Mouse (Mus musculus) embryonic facial prominence, embryonic 11.5 days (tissue): ENCODE measurements around the gene Scgb1b27. TPM values are rescaled to one million over a fixed set of nuclear protein-coding genes. Genes with fewer than 3 reads are reported as not detected.
"Not testable (repeated sequence)": the region's sequence is repeated elsewhere in the genome, so short reads cannot be mapped to it uniquely, and the experiment has no call there.

ENCODE experiments used
- ATAC-seq: fragments of 200-750 bp; cut with Nextera tagmentation; replicated peaks from 2 replicates; pipeline ENCODE4 v1.8.0; 2017; ENCODE audit warnings: low read depth; ENCODE audit not compliant: insufficient number of reproducible peaks, low FRiP score, low TSS enrichment
- DNase-seq: peaks from one replicate; pipeline ENCODE4 v3.0.0-alpha.2; 2015; ENCODE audit warnings: low spot score
- H3K27ac ChIP-seq: fragments of 300-500 bp; sonication (generic); replicated peaks from 2 replicates; pipeline ENCODE4 v1.5.1; 2014; ENCODE audit warnings: mild to moderate bottlenecking, low read depth, low read length, control low read depth
- H3K27me3 ChIP-seq: fragments of 300-500 bp; sonication (generic); 2 replicates; pipeline ENCODE4 v1.6.1; 2014; ENCODE audit warnings: mild to moderate bottlenecking, low read length, moderate library complexity, mixed read lengths; ENCODE audit not compliant: control insufficient read depth, insufficient read depth
- H3K36me3 ChIP-seq: fragments of 300-500 bp; sonication (generic); replicated peaks from 2 replicates; pipeline ENCODE4 v1.6.1; 2014; ENCODE audit warnings: low read depth, mild to moderate bottlenecking, low read length, moderate library complexity, mixed read lengths; ENCODE audit not compliant: control insufficient read depth, insufficient read depth
- H3K4me1 ChIP-seq: fragments of 300-500 bp; sonication (generic); 2 replicates; pipeline ENCODE4 v1.6.1; 2014; ENCODE audit warnings: low read length, mixed read lengths; ENCODE audit not compliant: control insufficient read depth, insufficient read depth
- H3K4me2 ChIP-seq: fragments of 300-500 bp; sonication (generic); 2 replicates; pipeline ENCODE4 v1.6.1; 2014; ENCODE audit warnings: low read depth, mild to moderate bottlenecking, control low read depth, low read length, moderate library complexity
- H3K4me3 ChIP-seq: fragments of 300-500 bp; sonication (generic); 2 replicates; pipeline ENCODE4 v1.5.1; 2014; ENCODE audit warnings: low read depth, low read length, control low read depth
- H3K9ac ChIP-seq: fragments of 300-500 bp; sonication (generic); replicated peaks from 2 replicates; pipeline ENCODE4 v1.6.1; 2014; ENCODE audit warnings: mild to moderate bottlenecking, control low read depth, low read length
- H3K9me3 ChIP-seq: fragments of 300-500 bp; sonication (generic); replicated peaks from 2 replicates; pipeline ENCODE4 v1.6.1; 2016; ENCODE audit warnings: mild to moderate bottlenecking, low read length, inconsistent platforms, mixed read lengths; ENCODE audit not compliant: control insufficient read depth
- WGBS: fragments of 180-500 bp; shearing (Covaris S2); extraction: QIAGEN DNeasy Blood & Tissue Kit; methylation state at CpG from one replicate; pipeline ENCODE4 v1.1.7; 2014; 5-methylcytosine and 5-hydroxymethylcytosine counted together
- polyA plus RNA-seq: library from polyadenylated mRNA; unstranded; fragments of >200 nt; fragmentation: Nextera tagmentation; extraction: Ambion mirVana; gene quantifications from 2 replicates; pipeline ENCODE4 v1.2.1, GENCODE M21; 2014

Scgb1b27 gene
- polyA plus RNA-seq, 1 experiment from 2014 or later = not detected

GRCm38 (mm10) chr7:34068132-34068531, 46.8 kb downstream of the Scgb1b27 start:
- H3K4me2 ChIP-seq, H3K36me3 ChIP-seq, H3K9ac ChIP-seq, H3K9me3 ChIP-seq, H3K4me3 ChIP-seq, H3K4me1 ChIP-seq, DNase-seq, ATAC-seq, H3K27me3 ChIP-seq, H3K27ac ChIP-seq: not testable (repeated sequence)
- WGBS = 77% methylated on average over 5 of the region's 5 CpGs

Other genes with a start within 250 kb of the Scgb1b27 start
- gene Scgb2b26, start 76.4 kb upstream of the Scgb1b27 start, polyA plus RNA-seq = not detected in 2 replicates
- not detected in 2 replicates for gene Scgb2b27, start 7.5 kb upstream of the Scgb1b27 start, polyA plus RNA-seq
- not detected in 2 replicates for gene Scgb1b30, start 73.9 kb downstream of the Scgb1b27 start, polyA plus RNA-seq
- 4.3 and 6.7 TPM in 2 replicates for gene Wtip, start 111.8 kb downstream of the Scgb1b27 start, polyA plus RNA-seq
- 285 and 288 TPM in 2 replicates for gene Uba2, start 148.1 kb downstream of the Scgb1b27 start, polyA plus RNA-seq
- gene Pdcd2l, start 175.2 kb downstream of the Scgb1b27 start, polyA plus RNA-seq = 59.0 and 60.9 TPM in 2 replicates
- 287 and 295 TPM in 2 replicates for gene Gpi1, start 208.9 kb downstream of the Scgb1b27 start, polyA plus RNA-seq
- not detected in 2 replicates for gene Gm6096, start 229.6 kb downstream of the Scgb1b27 start, polyA plus RNA-seq